Mouse (Mus musculus) forebrain, embryonic 14.5 days (tissue): ENCODE results near the gene Slc22a6. TPM values are rescaled to one million over a fixed set of nuclear protein-coding genes. Genes with fewer than 3 reads are reported as not detected.
A peak's percentile ranks its signal among the peaks of the same experiment; 100 is the strongest.

Experiments used
- ATAC-seq: fragments of 200-750 bp; cut with Nextera tagmentation; 2 replicates; pipeline ENCODE4 v1.8.0; 2017; ENCODE audit warnings: mild to moderate bottlenecking, moderate library complexity
- DNase-seq: peaks from one replicate; pipeline ENCODE4 v3.0.0-alpha.2; 2015; ENCODE audit warnings: low spot score
- H3K27ac ChIP-seq: fragments of 300-500 bp; sonication (generic); 2 replicates; pipeline ENCODE4 v1.5.1; 2014; ENCODE audit warnings: low read depth, mild to moderate bottlenecking, control low read depth, low read length, moderate library complexity
- H3K27me3 ChIP-seq: fragments of 300-500 bp; sonication (generic); replicated peaks from 2 replicates; pipeline ENCODE4 v1.6.1; 2014; ENCODE audit warnings: low read length, control low read depth, mixed read lengths; ENCODE audit not compliant: control insufficient read depth, insufficient read depth
- H3K36me3 ChIP-seq: fragments of 300-500 bp; sonication (generic); 2 replicates; pipeline ENCODE4 v1.6.1; 2014; ENCODE audit warnings: low read length, control low read depth; ENCODE audit not compliant: control insufficient read depth, insufficient read depth
- H3K4me1 ChIP-seq: fragments of 300-500 bp; sonication (generic); 2 replicates; pipeline ENCODE4 v1.6.1; 2014; ENCODE audit warnings: antibody characterized with exemption, low read length, control low read depth; ENCODE audit not compliant: control insufficient read depth, insufficient read depth
- H3K4me2 ChIP-seq: fragments of 300-500 bp; sonication (generic); 2 replicates; pipeline ENCODE4 v1.6.1; 2014; ENCODE audit warnings: mild to moderate bottlenecking, control low read depth, low read length
- H3K4me3 ChIP-seq: fragments of 300-500 bp; sonication (generic); 2 replicates; pipeline ENCODE4 v1.5.1; 2014; ENCODE audit warnings: low read depth, low read length, control low read depth
- H3K9ac ChIP-seq: fragments of 300-500 bp; sonication (generic); 2 replicates; pipeline ENCODE4 v1.6.1; 2014; ENCODE audit warnings: mild to moderate bottlenecking, low read length, control low read depth, moderate library complexity
- H3K9me3 ChIP-seq: fragments of 300-500 bp; sonication (generic); replicated peaks from 2 replicates; pipeline ENCODE4 v1.6.1; 2016; ENCODE audit warnings: low read length, control low read depth, mixed read lengths; ENCODE audit not compliant: control insufficient read depth
- WGBS: fragments of 180-500 bp; shearing (Covaris S2); extraction: QIAGEN DNeasy Blood & Tissue Kit; methylation state at CpG from one replicate; pipeline ENCODE4 v1.1.7; 2014; 5-methylcytosine and 5-hydroxymethylcytosine counted together
- polyA plus RNA-seq: library from polyadenylated mRNA; unstranded; fragments of >200 nt; fragmentation: Nextera tagmentation; extraction: Ambion mirVana; gene quantifications from 2 replicates; pipeline ENCODE4 v1.2.1, GENCODE M21; 2014

Gene Slc22a6
- polyA plus RNA-seq, 1 experiment from 2014 or later: 4.7 TPM

DNA sequence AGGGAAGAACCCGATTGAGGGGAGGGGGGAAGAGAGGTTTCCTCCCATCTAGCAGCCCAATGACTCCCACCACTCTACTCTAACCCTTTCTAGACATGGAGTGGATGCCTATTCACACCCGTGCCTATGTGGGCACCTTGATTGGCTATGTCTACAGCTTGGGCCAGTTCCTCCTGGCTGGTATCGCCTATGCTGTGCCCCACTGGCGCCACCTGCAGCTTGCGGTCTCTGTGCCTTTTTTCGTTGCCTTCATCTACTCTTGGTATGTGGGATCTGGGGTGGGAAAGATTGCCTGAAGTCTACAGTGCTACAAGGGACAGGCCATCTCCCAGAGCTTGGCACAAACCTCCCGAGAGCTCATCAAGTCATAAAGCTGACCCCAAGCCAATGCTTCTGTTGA is 3.3 kb downstream of the Slc22a6 start:
- 94% methylated on average over 7 of the region's 7 CpGs for WGBS
- DNase-seq: no peak
- Histone ChIP-seq H3K4me2 (no peak overlapping the region), H3K9me3 (no peaks in the 10 kb centered on the region), H3K27me3 (no peaks in the 10 kb centered on the region), H3K4me1 (no peaks in the 10 kb centered on the region), H3K36me3 (no peaks in the 10 kb centered on the region), H3K4me3 (no peak overlapping the region), H3K27ac (no peak overlapping the region), H3K9ac (no peak overlapping the region)
- no peak for ATAC-seq

DNA sequence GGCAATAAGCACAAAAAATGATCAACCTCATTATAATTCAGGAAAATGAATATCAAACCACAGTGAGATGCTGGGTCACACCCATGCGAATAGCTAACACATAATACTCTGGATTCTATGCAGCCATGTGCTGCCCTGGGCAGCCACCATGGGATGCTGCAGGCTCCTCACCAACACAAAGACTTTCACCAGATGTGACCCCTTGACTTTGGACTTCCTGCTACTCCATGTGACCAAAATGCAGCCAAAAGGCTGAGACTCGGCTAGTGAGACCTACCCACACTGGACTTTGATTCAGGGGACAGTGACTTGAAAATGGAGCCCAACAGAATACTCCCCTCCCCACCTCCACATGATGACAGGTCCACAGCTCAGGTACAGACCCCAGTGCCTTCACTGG is 12.4 kb downstream of the Slc22a6 start:
- Histone ChIP-seq H3K27me3 (no peaks in the 10 kb centered on the region), H3K4me1 (no peaks in the 10 kb centered on the region), H3K9ac (no peak overlapping the region), H3K4me3 (no peak overlapping the region), H3K9me3 (no peaks in the 10 kb centered on the region), H3K36me3 (no peaks in the 10 kb centered on the region), H3K27ac (no peak overlapping the region), H3K4me2 (no peak overlapping the region)
- DNase-seq: no peak
- ATAC-seq: no peak
- WGBS: 83% methylated on average over 2 of the region's 2 CpGs

GRCm38 (mm10) chr19:8630826-8631225 is 13.0 kb downstream of the Slc22a6 start:
- 79% methylated on average over 6 of the region's 6 CpGs for WGBS
- H3K4me1 ChIP-seq: no peaks in the 10 kb centered on the region

DNA sequence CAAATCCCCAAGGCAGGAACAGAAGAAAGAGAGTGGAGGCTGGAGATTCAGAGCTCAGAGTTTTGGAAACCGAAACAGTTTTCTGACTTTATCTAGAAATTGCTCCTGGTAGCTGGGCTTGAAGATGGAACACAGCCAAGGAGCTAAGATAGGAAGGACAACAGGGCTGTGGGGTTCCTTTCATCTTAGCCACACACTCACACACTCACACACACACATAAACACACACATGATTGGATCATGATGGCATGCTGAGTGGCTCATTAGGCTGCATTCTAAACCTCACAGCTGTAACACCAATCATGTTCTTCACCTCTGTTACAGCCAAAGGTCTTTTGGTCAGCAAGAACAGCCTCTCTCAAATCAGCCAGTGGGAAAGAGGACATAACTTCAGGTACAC is 14.2 kb downstream of the Slc22a6 start:
- H3K27ac ChIP-seq: no peak overlapping the region
- no peak overlapping the region for H3K9ac ChIP-seq
- H3K4me1 ChIP-seq: no peaks in the 10 kb centered on the region
- H3K4me3 ChIP-seq: no peak overlapping the region
- no peaks in the 10 kb centered on the region for H3K36me3 ChIP-seq
- WGBS: 63% methylated on average over 1 of the region's 1 CpGs
- H3K9me3 ChIP-seq: no peaks in the 10 kb centered on the region
- no peak overlapping the region for H3K4me2 ChIP-seq
- DNase-seq: no peak
- H3K27me3 ChIP-seq: no peaks in the 10 kb centered on the region
- no peak for ATAC-seq

More at GRCm38 (mm10) chr19:8630826-8631225, 13.0 kb downstream of the Slc22a6 start:
- DNase-seq: no peak
- Histone ChIP-seq H3K9ac (no peak overlapping the region), H3K9me3 (no peaks in the 10 kb centered on the region), H3K4me3 (no peak overlapping the region), H3K36me3 (no peaks in the 10 kb centered on the region), H3K27ac (no peak overlapping the region), H3K4me2 (no peak overlapping the region), H3K27me3 (no peaks in the 10 kb centered on the region)
- no peak for ATAC-seq

GRCm38 (mm10) chr19:8642086-8642485 is 24.2 kb downstream of the Slc22a6 start:
- WGBS: 77% methylated on average over 5 of the region's 5 CpGs
- H3K36me3 ChIP-seq: no peaks in the 10 kb centered on the region
- no peak for ATAC-seq

DNA sequence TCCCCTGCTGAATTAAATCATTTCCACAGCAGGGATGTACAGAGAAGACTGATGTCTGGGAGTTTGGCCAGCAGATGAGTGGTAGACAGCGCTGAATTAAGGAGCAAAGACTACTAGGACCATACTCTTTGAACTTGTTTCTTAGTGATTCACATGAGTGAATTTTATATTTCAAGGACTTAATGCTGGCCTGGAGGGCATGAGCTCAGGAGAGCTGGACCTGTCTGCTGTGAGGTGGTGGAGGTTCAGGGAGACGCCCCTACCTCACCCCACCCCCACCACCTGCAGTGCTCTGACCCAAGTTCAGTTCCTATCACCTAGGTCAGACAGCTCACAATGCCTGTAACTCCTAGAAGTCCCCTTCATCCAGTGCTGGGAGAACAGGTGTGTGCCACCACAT is 28.6 kb downstream of the Slc22a6 start:
- Histone ChIP-seq H3K27ac (no peak overlapping the region), H3K4me1 (no peaks in the 10 kb centered on the region), H3K4me2 (no peak overlapping the region), H3K36me3 (no peaks in the 10 kb centered on the region), H3K9me3 (no peaks in the 10 kb centered on the region), H3K9ac (no peak overlapping the region), H3K4me3 (no peak overlapping the region), H3K27me3 (no peaks in the 10 kb centered on the region)
- no peak for DNase-seq
- no peak for ATAC-seq
- WGBS: 76% methylated on average over 2 of the region's 2 CpGs

More at GRCm38 (mm10) chr19:8642086-8642485, 24.2 kb downstream of the Slc22a6 start:
- Histone ChIP-seq H3K4me1 (no peaks in the 10 kb centered on the region), H3K4me3 (no peak overlapping the region), H3K9ac (no peak overlapping the region), H3K9me3 (no peaks in the 10 kb centered on the region), H3K4me2 (no peak overlapping the region), H3K27me3 (no peaks in the 10 kb centered on the region), H3K27ac (no peak overlapping the region)
- DNase-seq: no peak

DNA sequence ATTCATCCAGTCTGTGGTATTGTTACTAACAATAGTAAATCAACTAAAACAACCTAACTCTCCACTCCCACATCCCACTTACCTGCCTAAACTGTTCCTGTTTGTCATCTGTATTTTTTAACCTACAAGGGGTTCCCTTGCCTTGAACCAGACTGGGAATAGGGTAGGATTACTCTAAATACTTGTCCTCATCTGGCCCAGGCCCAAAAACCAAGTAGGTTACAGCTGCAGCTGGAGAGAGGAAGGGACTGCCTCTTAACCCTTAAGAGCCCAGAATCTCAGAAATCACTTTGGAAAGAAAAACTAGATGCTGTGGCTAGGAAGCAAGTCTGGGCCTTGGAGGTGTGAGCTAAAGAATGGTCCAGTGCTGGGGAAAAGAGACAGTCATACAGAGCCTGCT is 38.0 kb downstream of the Slc22a6 start:
- H3K27ac ChIP-seq: no peak overlapping the region
- H3K4me3 ChIP-seq: no peak overlapping the region
- H3K36me3 ChIP-seq: no peaks in the 10 kb centered on the region
- DNase-seq: peak; percentile 22
- H3K4me1 ChIP-seq: no peaks in the 10 kb centered on the region
- H3K4me2 ChIP-seq: no peak overlapping the region
- no peak for ATAC-seq
- no peaks in the 10 kb centered on the region for H3K27me3 ChIP-seq
- H3K9me3 ChIP-seq: no peaks in the 10 kb centered on the region
- H3K9ac ChIP-seq: no peak overlapping the region

DNA sequence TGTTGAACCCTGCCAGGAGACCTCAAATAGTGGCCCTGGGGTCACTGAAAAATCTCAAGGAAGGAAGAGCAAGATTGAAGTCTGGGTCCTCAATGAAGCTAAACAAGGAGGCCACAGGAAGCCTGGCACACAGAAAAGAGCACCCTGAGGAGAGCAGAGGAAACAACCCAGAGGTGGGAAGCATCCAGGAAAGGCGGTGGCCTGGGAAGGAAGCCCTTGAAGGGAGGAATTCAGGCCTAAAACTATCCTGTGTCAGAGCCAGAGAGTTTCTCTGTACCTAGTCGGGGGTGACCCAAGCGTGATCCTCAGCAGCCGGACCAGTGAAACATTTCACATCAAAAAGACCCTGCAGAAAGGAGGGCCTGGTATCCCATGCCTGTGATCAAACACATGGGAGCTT is 38.5 kb downstream of the Slc22a6 start:
- DNase-seq: no peak
- Histone ChIP-seq H3K9me3 (no peaks in the 10 kb centered on the region), H3K4me3 (no peak overlapping the region), H3K27me3 (no peaks in the 10 kb centered on the region), H3K36me3 (no peaks in the 10 kb centered on the region), H3K27ac (no peak overlapping the region), H3K4me1 (no peaks in the 10 kb centered on the region), H3K4me2 (no peak overlapping the region), H3K9ac (no peak overlapping the region)
- ATAC-seq: no peak
- WGBS: 78% methylated on average over 4 of the region's 4 CpGs

- H3K9me3 ChIP-seq: no peaks in the 10 kb centered on the region
- peak overlapping the region; percentile 68 for H3K9ac ChIP-seq
- ATAC-seq: peak; percentile 59
- H3K36me3 ChIP-seq: no peaks in the 10 kb centered on the region
- WGBS: under 1% methylated on average over 35 of the region's 35 CpGs
- peak overlapping the region; percentile 5; the same call in 1 of the 2 replicates for H3K27ac ChIP-seq
- peak overlapping the region; percentile 81 for H3K4me2 ChIP-seq
- DNase-seq: peak; percentile 55
- H3K4me3 ChIP-seq: peak overlapping the region; percentile 35
- no peaks in the 10 kb centered on the region for H3K27me3 ChIP-seq
- peaks cover 8% of the 10 kb centered on the region; the same call in 1 of the 2 replicates for H3K4me1 ChIP-seq
Measured at GRCm38 (mm10) chr19:8661821-8662307, 44.0 kb downstream of the Slc22a6 start.
